ENCODE assay signal across 15 mouse cellular contexts in the genomic region with DNA sequence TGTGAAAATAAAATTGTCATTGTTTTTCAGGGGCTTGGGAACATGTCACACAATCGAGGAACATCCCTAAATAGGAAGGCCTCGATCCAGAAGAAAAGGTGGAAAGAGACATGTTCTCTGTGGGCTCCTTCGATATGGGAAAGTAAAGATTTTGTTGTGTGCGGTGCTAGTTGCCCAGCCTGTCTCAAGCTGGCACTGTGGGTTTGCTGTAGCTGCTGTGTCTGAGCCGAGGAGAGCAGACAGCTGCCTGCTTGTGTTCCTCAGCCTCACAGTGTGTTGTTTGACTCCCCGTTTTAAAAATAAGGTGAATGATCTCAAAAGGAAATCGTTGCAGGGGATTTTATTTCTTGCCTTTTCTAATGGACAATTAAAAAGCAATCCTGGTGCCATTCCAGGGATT.
DNase-seq lines count a peak whose midpoint lies in the region; TF ChIP-seq lines count a peak whose summit lies in the region.
"Had no signal": no experiment of that assay in that cellular context is flagged by ENCODE, and none has a peak within 500 bp of the region (broad histone marks: within the 10 kb centered on the region; RNA-seq: fewer than 3 reads in every experiment).

No protein-coding gene starts in this region.

- H3K27ac ChIP-seq in cerebellum, adult 2 months (ENCODE audit: insufficient read depth, low read length), result no peak overlapping the region
- H3K27ac ChIP-seq: limb, embryonic 12.5 days had no signal

- no peaks in the 10 kb centered on the region; the same call in 1 of the 2 replicates for H3K27me3 ChIP-seq in cerebellum, adult 2 months (ENCODE audit: control insufficient read depth, insufficient read depth, low read length)
- H3K27me3 ChIP-seq: megakaryocyte, embryonic 14.5 days had no signal

- no peak overlapping the region for H3K4me3 ChIP-seq in cerebellum, adult 2 months (replicated peaks; ENCODE audit: insufficient read depth, low read depth, low read length)
- H3K4me3 ChIP-seq: limb, embryonic 12.5 days; megakaryocyte, embryonic 14.5 days had no signal

- WGBS in cerebellum, adult 2 months, result 12% methylated on average over 7 of the region's 7 CpGs

- TF ChIP-seq CTCF in cerebellum, adult 2 months (IDR thresholded peaks at IDR 0.05; ENCODE audit: borderline replicate concordance, insufficient read depth, low read depth, low read length), result no peak

- no peak for TF ChIP-seq POLR2A in cerebellum, adult 2 months (IDR thresholded peaks at IDR 0.05; ENCODE audit: borderline replicate concordance, insufficient read depth, low read length)

- no peaks in the 10 kb centered on the region for H3K4me1 ChIP-seq in cerebellum, adult 2 months (ENCODE audit: control insufficient read depth, insufficient read depth, low read length)

- peak; percentile 28 to 43 for DNase-seq in cerebellum, postnatal 14 days
- DNase-seq in cerebellum, adult 2 months, result no peak
- DNase-seq in left cerebral cortex, adult 18-20 months (ENCODE audit: low spot score in 2 of 2), result peak; percentile 12 to 15
- DNase-seq in left cerebral cortex, adult 11 months (ENCODE audit: low spot score), result no peak
- DNase-seq in layer of hippocampus, adult 9-11 months, result peak; percentile 77
- peak; percentile 24 for DNase-seq in right cerebral cortex, postnatal 14 days
- no peak for DNase-seq in adrenal gland, adult 18-20 months (ENCODE audit: low spot score in 2 of 2)
- DNase-seq in urinary bladder, postnatal 4 days (ENCODE audit: low spot score in 2 of 2), result no peak
- DNase-seq: cerebellum, postnatal 36 days; gastrocnemius, postnatal 14 days; kidney, postnatal 14 days; lung, adult 18-20 months; thymus, adult 18-20 months had no signal

Comparison
In these comparisons a context has a peak if more than half of its experiments do, and no peak if none do; other contexts are left out.
1. DNase-seq: peak in cerebellum, postnatal 14 days (2 of 2), left cerebral cortex, adult 18-20 months (2 of 2), layer of hippocampus, adult 9-11 months (single experiment) and right cerebral cortex, postnatal 14 days (single experiment); none in cerebellum, adult 2 months (0 of 2), left cerebral cortex, adult 11 months (single experiment), adrenal gland, adult 18-20 months (0 of 2) and urinary bladder, postnatal 4 days (0 of 2).